Mouse (Mus musculus): Measurements from ENCODE around the gene Ap4m1. TPM values are rescaled to one million over a fixed set of nuclear protein-coding genes. Genes with fewer than 3 reads are reported as not detected.

Gene Ap4m1
- 27.9 and 28.2 TPM in 2 replicates for polyA plus RNA-seq (2016; fragmentation: Nextera tagmentation; extraction: Ambion mirVana)

GRCm38 (mm10) chr5:138171695-138172491 is at the start of gene Ap4m1, which contains the start of gene Mcm7:
TSS of gene Ap4m1 (plus strand) at chr5:138172002.
TSS of gene Mcm7 (minus strand) at chr5:138172422.
- H3K36me3 ChIP-seq = peaks cover 61% of the 10 kb centered on the region
- WGBS = under 1% methylated on average over 54 of the region's 54 CpGs

GRCm38 (mm10) chr5:138132425-138133064 is 39.3 kb upstream of the Ap4m1 start:
- Histone ChIP-seq H3K27ac (replicated peaks) (no peak overlapping the region), H3K4me3 (no peak overlapping the region), H3K9ac (replicated peaks) (no peak overlapping the region), H3K9me3 (no peaks in the 10 kb centered on the region), H3K36me3 (peaks cover 83% of the 10 kb centered on the region), H3K27me3 (no peaks in the 10 kb centered on the region), H3K4me1 (no peaks in the 10 kb centered on the region), H3K4me2 (replicated peaks) (no peak overlapping the region)
- WGBS = 94% methylated on average over 5 of the region's 5 CpGs
- no peak for ATAC-seq (ENCODE audit: low FRiP score, low read depth)

More at GRCm38 (mm10) chr5:138171695-138172491, at the start of gene Ap4m1, which contains the start of gene Mcm7:
- Histone ChIP-seq H3K9ac (replicated peaks) (peak within 1 kb of the TSS; percentile 80), H3K27ac (replicated peaks) (peak within 1 kb of the TSS; percentile 92), H3K4me1 (peaks cover 20% of the 10 kb centered on the region), H3K9me3 (no peaks in the 10 kb centered on the region), H3K4me3 (peak within 1 kb of the TSS; percentile 80), H3K4me2 (replicated peaks) (peak within 1 kb of the TSS; percentile 90), H3K27me3 (no peaks in the 10 kb centered on the region)
- ATAC-seq (ENCODE audit: low FRiP score, low read depth) = peak; percentile 89

GRCm38 (mm10) chr5:138137257-138137656 is 34.5 kb upstream of the Ap4m1 start:
- Histone ChIP-seq H3K36me3 (peaks cover 46% of the 10 kb centered on the region), H3K4me1 (no peaks in the 10 kb centered on the region), H3K27me3 (no peaks in the 10 kb centered on the region), H3K27ac (replicated peaks) (no peak overlapping the region), H3K4me2 (replicated peaks) (no peak overlapping the region), H3K9me3 (no peaks in the 10 kb centered on the region), H3K9ac (replicated peaks) (no peak overlapping the region), H3K4me3 (no peak overlapping the region)
- no peak for ATAC-seq (ENCODE audit: low FRiP score, low read depth)
- 92% methylated on average over 4 of the region's 4 CpGs for WGBS

- 0 out of 2 replicates have a peak, but pooled peaks have one; percentile 30 for ATAC-seq (ENCODE audit: low FRiP score, low read depth)
- Histone ChIP-seq H3K4me1 (no peaks in the 10 kb centered on the region), H3K4me2 (replicated peaks) (no peak overlapping the region), H3K27me3 (no peaks in the 10 kb centered on the region), H3K9ac (replicated peaks) (no peak overlapping the region), H3K36me3 (peaks cover 41% of the 10 kb centered on the region), H3K9me3 (no peaks in the 10 kb centered on the region), H3K27ac (replicated peaks) (no peak overlapping the region), H3K4me3 (no peak overlapping the region)
- 65% methylated on average over 8 of the region's 8 CpGs for whole genome bisulfite sequencing
These were observed 33.8 kb upstream of the Ap4m1 start for GRCm38 (mm10) chr5:138137935-138138549.

- no peaks in the 10 kb centered on the region for H3K4me1 ChIP-seq
- H3K4me2 ChIP-seq (replicated peaks) = no peak overlapping the region
- no peaks in the 10 kb centered on the region for H3K9me3 ChIP-seq
- no peak overlapping the region for H3K27ac ChIP-seq (replicated peaks)
- WGBS = 82% methylated on average over 4 of the region's 4 CpGs
- H3K4me3 ChIP-seq = no peak overlapping the region
- no peaks in the 10 kb centered on the region for H3K27me3 ChIP-seq
- no peak overlapping the region for H3K9ac ChIP-seq (replicated peaks)
- peaks cover 41% of the 10 kb centered on the region for H3K36me3 ChIP-seq
- ATAC-seq (ENCODE audit: low FRiP score, low read depth) = no peak
These were observed 33.2 kb upstream of the Ap4m1 start for GRCm38 (mm10) chr5:138138585-138138984.

GRCm38 (mm10) chr5:138154390-138154789 is 17.4 kb upstream of the Ap4m1 start:
- Histone ChIP-seq H3K9ac (replicated peaks) (peak overlapping the region; percentile 81), H3K36me3 (peaks cover 28% of the 10 kb centered on the region), H3K27ac (replicated peaks) (no peak overlapping the region), H3K4me1 (peaks cover 9% of the 10 kb centered on the region), H3K9me3 (no peaks in the 10 kb centered on the region), H3K27me3 (no peaks in the 10 kb centered on the region), H3K4me3 (peak overlapping the region; percentile 69), H3K4me2 (replicated peaks) (peak overlapping the region; percentile 71)
- WGBS = 91% methylated on average over 3 of the region's 3 CpGs
- ATAC-seq (ENCODE audit: low FRiP score, low read depth) = no peak

- Histone ChIP-seq H3K9me3 (no peaks in the 10 kb centered on the region), H3K36me3 (peaks cover 22% of the 10 kb centered on the region), H3K4me2 (replicated peaks) (peak within 1 kb of the TSS; percentile 71), H3K27me3 (no peaks in the 10 kb centered on the region), H3K27ac (replicated peaks) (peak within 1 kb of the TSS; percentile 94), H3K9ac (replicated peaks) (peak within 1 kb of the TSS; percentile 81), H3K4me1 (peaks cover 9% of the 10 kb centered on the region), H3K4me3 (peak within 1 kb of the TSS; percentile 69)
- peak; percentile 96 for ATAC-seq (ENCODE audit: low FRiP score, low read depth)
- WGBS = 0% methylated on average over 31 of the region's 31 CpGs
These were observed 16.3 kb upstream of the Ap4m1 start, which contains the start of gene Zfp113 for GRCm38 (mm10) chr5:138155443-138155976. TSS of gene Zfp113 (minus strand) at chr5:138155744.

GRCm38 (mm10) chr5:138160224-138160762 is 11.5 kb upstream of the Ap4m1 start:
- 69% methylated on average over 7 of the region's 7 CpGs for WGBS
- ATAC-seq (ENCODE audit: low FRiP score, low read depth) = peak; percentile 12
- peaks cover 30% of the 10 kb centered on the region for H3K36me3 ChIP-seq
- H3K4me2 ChIP-seq (replicated peaks) = peak overlapping the region; percentile 56
- no peaks in the 10 kb centered on the region for H3K27me3 ChIP-seq
- H3K9ac ChIP-seq (replicated peaks) = peak overlapping the region; percentile 32; the same call in 1 of the 2 replicates
- no peaks in the 10 kb centered on the region for H3K9me3 ChIP-seq
- peak overlapping the region; percentile 69 for H3K4me3 ChIP-seq
- H3K4me1 ChIP-seq = peaks cover 12% of the 10 kb centered on the region
- H3K27ac ChIP-seq (replicated peaks) = peak overlapping the region; percentile 57; the same call in 1 of the 2 replicates

- H3K4me1 ChIP-seq = peaks cover 12% of the 10 kb centered on the region
- H3K4me3 ChIP-seq = peak within 1 kb of the TSS; percentile 69
- under 1% methylated on average over 42 of the region's 42 CpGs for WGBS
- H3K36me3 ChIP-seq = peaks cover 37% of the 10 kb centered on the region
- H3K27me3 ChIP-seq = no peaks in the 10 kb centered on the region
- H3K9me3 ChIP-seq = no peaks in the 10 kb centered on the region
- peak within 1 kb of the TSS; percentile 57 for H3K27ac ChIP-seq (replicated peaks)
- H3K9ac ChIP-seq (replicated peaks) = peak within 1 kb of the TSS; percentile 65
- peak within 1 kb of the TSS; percentile 56 for H3K4me2 ChIP-seq (replicated peaks)
- peak; percentile 95 for ATAC-seq (ENCODE audit: low FRiP score, low read depth)
These were observed 10.7 kb upstream of the Ap4m1 start, which contains the start of gene Cops6 for GRCm38 (mm10) chr5:138160842-138161665. TSS of gene Cops6 (plus strand) at chr5:138161071.

GRCm38 (mm10) chr5:138163046-138163445 is 8.8 kb upstream of the Ap4m1 start:
- Histone ChIP-seq H3K4me2 (replicated peaks) (no peak overlapping the region), H3K9me3 (no peaks in the 10 kb centered on the region), H3K4me3 (no peak overlapping the region), H3K27me3 (no peaks in the 10 kb centered on the region), H3K36me3 (peaks cover 57% of the 10 kb centered on the region), H3K9ac (replicated peaks) (no peak overlapping the region), H3K27ac (replicated peaks) (no peak overlapping the region), H3K4me1 (peaks cover 15% of the 10 kb centered on the region)
- no peak for ATAC-seq (ENCODE audit: low FRiP score, low read depth)
- 88% methylated on average over 6 of the region's 6 CpGs for WGBS

- 62% methylated on average over 10 of the region's 10 CpGs for WGBS
- no peaks in the 10 kb centered on the region for H3K27me3 ChIP-seq
- H3K27ac ChIP-seq (replicated peaks) = no peak overlapping the region; the same call in 1 of the 2 replicates
- no peak for ATAC-seq (ENCODE audit: low FRiP score, low read depth)
- H3K36me3 ChIP-seq = peaks cover 63% of the 10 kb centered on the region
- H3K4me1 ChIP-seq = peaks cover 15% of the 10 kb centered on the region
- H3K4me2 ChIP-seq (replicated peaks) = no peak overlapping the region
- no peak overlapping the region for H3K4me3 ChIP-seq
- no peaks in the 10 kb centered on the region for H3K9me3 ChIP-seq
- H3K9ac ChIP-seq (replicated peaks) = no peak overlapping the region
These were observed 8.2 kb upstream of the Ap4m1 start for GRCm38 (mm10) chr5:138163610-138164009.
